Mouse (Mus musculus): ENCODE results near the gene Tubb5.

The Tubb5 gene

DNA sequence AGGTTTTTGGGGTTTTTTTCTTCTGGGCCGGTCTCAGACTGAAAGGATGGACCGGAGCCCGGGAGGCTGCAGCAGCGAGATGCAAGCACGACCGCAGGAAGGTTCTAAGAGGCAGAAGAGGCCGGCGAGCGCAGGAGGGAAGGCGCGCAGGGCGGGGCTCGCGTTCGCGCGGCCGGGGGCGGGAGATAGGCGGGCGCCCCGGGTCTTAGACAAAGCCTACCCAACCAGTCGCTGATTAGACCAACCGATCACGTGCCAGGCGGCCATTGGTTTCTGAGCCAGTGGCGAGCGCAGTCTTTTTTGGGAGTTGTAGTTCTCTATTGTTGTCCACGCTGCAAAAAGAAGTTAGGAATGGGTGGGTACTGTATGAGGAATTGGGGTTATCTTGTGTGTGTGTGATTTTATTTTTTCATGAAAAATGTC lies at the start of gene Tubb5:
Tubb5 (minus strand) TSS at position 185 of the 423 bp plus-strand sequence.
- peak; percentile 96 for DNase-seq

DNA sequence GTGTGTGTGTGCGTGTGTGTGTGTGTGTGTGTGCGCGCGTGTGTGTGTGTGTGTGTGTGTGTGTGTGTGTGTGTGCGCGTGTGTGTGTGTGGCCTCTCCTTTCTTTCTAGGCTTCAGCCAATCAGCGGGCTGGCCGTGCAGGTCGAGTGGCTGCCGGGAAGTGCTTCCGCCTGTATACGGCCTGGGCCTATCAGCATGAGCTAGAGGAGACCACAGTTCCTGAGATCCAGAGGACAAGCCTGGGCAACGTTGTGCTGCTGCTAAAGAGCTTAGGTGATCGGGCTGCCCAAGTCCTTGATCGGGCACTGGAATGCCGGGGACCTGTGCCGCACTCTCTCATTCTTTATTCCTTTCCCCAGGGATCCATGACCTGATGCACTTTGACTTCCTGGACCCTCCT lies 49.6 kb upstream of the Tubb5 start:
- DNase-seq = no peak

DNA sequence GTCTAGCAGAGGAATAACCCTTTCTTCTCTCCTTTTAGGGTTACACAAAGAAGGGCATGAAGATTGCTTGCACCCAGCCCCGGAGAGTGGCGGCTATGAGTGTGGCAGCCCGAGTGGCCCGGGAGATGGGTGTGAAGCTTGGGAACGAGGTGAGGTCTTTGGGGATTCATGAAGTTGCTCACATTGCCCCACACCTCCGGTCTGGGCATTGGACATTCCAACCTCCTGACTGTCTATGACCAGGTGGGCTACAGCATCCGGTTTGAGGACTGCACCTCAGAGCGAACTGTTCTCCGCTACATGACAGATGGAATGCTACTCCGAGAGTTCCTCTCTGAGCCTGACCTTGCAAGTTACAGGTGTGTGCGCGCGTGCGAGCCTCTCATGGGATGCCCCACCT lies 45.7 kb upstream of the Tubb5 start:
- no peak for DNase-seq

DNA sequence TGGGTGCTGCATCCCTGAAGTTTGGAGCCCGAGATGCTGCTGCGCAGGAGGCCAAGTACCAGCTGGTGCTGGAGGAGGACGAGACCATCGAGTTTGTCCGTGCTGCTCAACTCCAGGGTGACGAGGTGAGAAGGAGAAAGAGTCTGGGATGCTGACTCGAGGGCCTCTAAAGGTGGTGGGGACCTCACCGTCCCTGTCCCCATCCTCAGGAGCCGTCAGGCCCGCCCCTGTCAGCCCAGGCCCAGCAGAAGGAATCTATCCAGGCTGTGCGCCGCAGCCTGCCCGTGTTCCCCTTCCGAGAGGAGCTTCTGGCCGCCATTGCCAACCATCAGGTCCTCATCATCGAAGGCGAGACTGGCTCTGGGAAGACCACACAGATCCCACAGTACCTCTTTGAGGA lies 44.8 kb upstream of the Tubb5 start:
- DNase-seq = no peak

DNA sequence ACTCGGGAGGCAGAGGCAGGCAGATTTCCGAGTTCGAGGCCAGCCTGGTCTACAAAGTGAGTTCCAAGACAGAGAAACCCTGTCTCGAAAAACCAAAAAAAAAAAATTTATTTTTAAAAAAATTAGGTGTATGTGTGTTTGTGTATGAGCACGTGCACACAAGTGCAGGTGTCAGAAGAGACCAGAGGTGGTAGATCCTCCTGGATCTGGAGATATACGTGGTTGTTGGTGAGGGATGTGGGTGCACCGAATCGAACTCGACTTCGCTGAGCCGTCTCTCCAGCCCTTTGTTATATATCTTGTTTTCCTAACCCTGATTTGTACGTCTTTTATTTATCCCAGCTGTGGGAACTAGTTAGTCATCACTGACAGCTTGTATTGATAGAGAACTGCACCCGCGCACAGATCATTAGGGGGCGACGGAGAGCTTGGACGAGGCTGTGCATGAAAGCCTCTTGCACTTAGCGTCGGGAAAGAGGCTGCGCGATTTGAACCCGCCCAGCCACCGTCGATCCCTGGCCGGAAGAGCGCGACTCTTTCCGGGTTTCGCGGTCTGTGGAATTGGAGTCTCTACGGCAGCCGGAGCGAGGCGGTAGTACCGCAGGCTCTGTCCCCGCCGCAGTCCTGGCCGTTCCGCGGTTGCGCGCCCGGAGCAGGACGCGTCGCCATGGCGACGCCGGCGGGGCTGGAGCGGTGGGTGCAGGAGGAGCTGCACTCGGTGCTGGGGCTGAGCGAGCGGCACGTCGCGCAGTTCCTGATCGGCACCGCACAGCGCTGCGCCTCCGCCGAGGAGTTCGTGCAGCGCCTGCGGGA lies 41.3 kb upstream of the Tubb5 start, which contains the start of gene Dhx16:
Dhx16 (plus strand) TSS at position 575 of the 813 bp plus-strand sequence.
- DNase-seq = peak; percentile 95

DNA sequence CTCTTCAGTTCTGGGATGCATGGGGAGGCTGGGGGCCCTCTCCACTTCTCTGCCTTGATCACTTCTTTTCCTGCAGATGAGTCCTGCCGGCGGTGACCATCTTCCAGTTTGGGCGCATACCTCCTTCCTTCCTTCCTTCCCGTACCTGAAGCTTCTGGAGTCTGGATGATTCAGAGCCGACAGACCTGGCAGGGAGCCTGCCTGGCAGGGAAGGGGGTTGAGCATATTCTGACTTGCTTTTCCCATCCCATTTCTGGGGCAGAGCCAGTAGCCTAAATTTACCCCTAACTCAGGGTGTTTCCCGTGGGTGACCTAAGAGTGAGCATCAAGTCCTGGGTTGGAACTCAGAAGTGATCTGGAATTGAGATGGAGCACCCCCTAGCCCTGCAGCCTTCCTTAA lies 36.6 kb upstream of the Tubb5 start:
- DNase-seq = no peak

DNA sequence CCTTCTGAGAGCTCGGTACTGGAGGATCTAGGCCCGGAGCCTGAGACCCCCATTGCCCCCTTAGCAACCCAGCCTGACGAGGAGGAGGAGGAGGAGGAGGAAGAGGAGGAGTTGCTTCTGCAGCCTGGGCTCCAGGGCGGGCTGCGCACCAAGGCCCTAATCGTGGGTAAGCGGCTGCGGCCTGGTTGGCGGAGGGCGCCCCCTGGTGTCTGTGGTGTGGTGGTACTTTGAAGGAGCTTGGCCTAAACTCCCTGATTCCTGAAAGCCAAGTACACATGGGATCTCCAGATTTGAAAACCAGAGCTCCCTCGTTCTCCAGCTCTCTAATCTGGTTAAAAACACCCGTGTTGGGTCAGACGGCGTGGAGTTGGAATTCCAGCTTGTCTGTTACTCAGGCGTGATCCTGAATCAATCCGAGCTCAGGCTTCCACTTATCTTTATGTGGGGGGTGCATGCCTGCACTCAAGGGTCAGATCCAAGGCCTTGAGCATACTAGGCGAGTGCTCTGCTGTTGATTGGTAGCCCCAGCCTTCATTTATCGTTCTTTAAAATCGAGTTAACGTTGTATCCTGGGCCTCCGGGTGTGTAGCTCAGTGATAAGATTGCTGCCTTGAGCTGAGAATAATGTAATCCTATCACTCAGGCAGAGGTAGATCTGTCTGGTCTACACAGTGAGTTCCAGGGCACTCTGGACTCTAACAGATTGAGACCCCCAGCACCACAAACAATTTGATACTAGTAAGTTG lies 35.8 kb upstream of the Tubb5 start:
- DNase-seq = peak; percentile 91

DNA sequence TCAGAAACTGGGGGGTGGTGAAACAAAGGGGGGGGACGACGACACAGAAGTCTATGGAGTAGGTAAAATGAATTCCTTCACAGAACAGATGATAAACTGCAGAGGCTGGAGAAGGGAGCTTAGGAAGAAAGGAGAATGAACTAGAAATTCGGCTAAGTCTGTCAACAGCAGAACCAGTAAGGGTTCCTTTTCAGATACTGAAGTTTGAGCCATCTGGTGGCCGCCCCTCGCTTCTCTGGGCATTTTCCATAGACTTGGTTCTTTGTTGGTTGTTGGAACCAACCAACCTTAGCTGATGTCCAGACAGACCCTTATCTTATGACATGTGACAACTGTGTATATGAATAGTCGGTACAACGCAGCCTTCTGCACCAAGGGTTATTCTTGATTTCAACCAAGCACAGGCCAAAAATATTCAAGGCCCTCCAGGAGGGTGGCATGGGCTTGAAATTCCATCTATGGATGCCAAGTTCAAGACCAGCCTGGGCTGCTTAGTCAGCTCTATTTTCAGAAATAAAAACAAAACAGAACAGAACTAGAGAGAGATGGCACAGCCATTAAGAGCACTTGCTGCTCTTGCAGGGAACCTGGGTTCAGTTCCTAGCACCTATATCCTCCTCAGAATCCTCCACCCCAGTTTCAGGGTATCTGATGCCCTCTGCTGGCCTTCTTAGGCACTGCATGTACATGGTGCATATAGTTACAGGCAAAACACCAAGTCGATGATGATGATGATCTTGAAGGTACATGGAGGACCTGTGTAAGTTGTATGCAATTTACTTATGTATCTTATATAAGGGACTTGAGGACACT lies 33.0 kb upstream of the Tubb5 start:
- peak; percentile 58 for DNase-seq

DNA sequence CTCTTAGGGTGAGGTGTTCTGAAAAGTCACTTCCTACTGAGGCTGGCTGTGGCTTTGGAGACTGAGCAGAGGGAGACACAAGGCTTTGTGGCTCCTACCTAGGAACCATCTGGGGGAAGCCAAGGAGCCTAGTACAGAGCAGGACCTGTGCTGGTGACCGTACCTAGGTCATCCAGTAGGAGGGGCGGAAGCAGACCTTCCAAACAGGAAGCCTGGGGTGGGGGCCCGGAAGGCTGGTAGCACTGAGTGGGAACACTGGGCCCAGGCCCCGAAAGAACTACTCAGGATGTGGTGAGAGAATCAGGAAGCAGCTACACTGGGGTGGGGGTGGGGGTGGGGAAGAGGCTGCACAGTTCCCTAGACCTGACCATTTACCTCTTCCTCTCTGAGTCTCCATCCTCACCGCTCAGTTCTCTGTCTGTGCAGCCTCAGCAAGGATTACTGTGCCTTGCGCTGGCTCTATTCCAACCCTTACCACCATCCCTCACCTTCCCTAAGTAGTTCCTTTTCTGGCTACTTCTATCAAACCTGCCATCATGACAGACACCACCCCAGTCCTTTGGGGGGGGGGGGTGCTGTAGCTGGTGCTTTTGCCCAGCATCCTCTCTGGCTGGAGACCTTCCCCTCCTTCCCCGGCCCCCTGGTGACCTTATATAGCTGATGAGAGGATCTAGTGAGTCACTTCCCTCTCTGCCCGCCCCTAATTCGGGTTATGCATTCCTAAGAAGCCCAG lies 32.2 kb upstream of the Tubb5 start:
- peak; percentile 89 for DNase-seq

DNA sequence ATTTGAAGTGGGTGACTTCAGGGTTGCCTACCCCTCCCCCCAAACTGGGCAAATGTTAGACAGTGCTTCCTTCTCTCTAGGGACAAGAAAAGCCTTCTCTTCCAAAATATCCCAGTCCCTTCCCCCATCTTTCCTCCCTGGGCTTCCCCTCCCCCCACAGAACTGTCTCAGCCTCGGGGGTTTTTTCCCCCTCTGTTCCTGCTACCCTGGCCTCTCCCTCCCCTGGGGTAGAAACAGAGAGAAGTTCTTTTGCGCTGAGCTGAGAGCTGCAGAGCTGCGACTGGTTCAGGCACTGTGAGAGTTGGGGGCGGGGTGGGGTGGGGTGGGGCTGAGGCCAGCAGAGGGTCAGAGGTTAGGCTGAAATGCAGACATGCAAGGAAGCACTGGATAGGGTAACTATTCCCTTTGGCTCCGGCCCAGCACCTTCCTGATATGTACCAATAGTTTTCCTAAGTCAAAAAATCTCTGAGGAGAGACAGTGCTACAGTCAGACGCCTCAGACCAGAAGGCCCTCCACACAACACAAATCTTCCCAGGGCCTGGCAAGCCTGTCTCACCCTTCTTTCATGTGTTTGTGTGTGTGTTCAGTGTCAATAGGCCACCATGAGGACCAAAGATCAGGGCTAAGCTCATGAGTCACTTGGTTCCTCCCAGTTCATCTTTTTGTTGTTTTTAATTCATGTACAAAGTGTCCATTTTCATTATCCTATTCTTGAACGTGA lies 31.4 kb upstream of the Tubb5 start:
- DNase-seq = peak; percentile 64

DNA sequence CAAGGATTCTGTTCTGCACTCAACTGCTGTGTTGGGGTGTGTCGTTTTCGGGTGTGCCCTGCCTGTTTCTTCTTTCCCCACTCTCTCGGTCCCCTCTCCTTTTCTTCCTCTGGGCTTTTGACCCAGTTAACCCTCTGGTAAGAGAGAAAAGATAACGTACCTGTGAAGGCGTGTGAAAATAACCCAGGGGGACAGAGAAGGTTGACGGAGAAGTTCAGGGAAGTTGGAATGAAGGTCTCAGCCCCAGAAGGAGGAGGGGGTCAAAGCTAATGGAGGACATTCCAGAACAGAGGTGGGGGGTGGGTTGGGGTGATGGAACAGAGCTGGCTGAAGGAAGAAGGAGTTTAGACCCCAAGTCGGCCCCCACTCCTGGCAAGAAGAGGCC lies 30.8 kb upstream of the Tubb5 start:
- peak; percentile 39 for DNase-seq

DNA sequence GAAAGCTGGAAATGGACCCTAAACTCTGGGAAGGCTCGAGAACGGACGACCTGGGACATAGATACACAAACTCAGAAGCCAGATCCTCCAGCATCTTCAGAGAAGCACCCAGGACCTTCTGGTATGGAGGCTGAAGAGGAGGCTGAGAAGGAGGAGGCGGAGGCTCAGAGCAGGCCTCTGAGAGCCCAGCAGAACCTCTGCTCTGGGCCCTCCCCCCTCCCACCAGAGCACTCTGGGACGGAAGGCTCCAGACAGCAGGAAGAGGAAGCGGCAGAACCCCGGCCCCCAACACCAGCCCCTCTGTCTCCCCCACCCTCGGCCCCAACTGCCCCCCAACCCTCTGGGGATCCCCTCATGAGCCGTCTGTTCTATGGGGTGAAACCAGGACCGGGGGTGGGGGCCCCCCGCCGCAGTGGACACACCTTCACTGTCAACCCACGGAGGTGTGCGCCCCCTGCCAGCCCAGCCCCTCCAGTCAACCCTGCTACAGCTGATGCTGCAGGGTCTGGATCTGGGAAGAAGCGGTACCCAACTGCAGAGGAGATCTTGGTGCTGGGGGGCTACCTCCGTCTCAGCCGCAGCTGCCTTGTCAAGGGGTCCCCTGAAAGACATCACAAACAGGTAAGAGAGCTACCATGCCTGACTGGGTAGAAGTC lies 30.2 kb upstream of the Tubb5 start:
- DNase-seq = peak; percentile 73

DNA sequence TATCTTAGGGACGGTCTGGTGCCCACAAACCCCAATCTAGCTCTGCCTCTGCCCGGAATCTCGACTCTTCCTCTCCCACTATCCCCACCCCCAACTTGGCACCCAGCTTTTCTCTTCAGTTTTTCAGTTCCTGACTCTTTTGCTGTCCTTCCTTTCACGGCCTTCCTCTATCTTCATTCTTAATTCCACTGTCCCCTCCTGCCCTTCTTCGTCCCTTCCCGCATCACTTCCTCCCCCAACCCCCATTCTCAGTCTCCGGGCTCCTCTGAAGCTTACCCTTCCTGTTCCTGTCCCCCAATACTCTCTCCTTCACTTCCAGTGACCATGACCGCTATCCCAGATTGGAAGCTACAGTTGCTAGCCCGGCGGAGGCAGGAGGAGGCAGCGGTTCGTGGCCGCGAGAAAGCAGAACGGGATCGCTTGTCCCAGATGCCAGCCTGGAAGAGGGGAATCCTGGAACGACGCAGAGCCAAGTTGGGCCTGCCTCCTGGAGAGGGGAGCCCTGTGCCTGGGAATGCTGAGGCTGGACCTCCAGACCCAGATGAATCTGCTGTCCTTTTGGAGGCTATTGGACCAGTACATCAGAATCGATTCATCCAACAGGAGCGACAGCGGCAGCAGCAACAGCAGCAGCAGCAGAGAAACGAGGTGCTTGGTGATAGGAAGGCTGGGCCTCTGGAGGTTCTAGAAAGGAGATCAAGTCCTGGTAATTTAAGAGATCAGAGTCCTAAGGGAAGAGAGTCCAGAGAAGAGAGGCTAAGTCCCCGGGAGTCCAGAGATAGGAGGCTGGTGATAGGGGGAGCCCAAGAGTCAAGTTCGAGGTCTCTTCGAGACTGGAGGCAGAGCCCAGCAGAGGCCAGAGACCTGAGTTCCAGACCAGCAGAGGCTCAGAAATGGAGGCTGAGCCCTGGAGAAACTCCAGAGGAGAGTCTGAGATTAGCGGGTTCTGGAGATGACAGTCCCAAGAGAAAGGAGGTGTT lies 29.1 kb upstream of the Tubb5 start:
- DNase-seq = peak; percentile 71

DNA sequence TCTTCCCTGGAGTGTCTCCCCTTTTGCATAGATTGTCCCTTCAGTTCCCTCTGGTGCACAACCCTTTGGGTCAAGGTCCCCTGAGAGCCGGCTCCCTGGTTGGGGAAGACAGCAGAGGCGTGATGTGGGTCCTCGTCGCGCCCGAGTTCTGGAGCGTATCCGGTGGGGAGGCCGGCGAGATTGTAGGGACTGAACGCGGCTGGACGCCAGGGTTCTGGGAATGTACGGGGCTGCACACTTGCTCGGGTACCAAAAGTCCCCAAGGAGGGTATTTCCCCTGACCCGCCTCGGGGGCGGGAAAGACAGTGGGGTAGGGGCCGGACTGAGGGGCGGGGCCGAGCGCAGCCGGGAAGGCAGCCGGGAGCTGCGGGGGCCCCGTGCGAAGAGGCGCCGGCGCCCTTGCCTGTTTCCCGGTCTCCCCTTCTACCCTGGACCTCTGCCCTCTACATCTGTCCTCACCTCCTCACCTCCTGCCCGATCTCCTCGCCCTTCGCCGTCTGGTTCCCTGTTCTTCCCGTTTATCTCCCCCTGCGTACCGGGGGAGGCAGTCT lies 28.2 kb upstream of the Tubb5 start:
- DNase-seq = peak; percentile 63

DNA sequence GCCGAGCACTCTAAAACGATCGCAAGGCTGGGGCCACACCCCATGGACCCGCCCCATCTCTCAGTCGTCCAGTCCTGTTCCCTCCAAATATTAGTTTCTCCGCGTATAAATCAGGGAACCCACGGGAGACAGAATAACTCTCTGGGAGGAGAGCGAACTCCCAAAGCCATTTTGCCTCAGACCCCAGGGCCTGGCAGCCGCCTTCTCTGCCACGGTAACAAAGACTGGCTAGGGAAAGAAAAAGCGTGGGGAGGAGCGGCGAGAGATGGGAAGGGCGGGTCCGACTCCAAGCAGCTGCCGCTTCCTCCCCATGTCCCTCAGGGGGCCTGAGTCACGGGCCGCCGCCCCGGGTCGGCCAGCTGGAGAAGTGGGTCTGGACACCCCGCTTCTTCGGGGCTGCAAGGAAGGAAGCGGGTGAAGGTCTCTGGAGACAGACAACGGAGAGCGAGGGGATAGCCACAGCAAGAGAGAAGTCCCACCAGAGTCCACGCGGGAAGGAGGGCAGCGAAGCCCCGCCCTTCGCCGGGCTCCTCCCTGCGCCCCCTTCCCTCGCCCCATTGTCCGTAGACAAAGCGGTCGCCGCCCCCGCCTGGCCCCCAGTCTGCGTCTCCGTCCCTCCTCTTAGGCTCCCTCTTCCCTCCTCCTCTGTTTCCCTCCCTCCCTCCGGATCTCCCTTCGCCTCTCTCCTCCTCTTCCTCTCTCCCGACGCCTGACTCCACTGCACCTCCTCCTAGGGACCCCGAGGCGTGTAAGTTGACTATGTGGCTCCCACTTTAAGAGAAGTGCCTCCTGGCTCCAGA lies 27.6 kb upstream of the Tubb5 start, which contains the start of gene Ppp1r18:
Ppp1r18 (plus strand) TSS at position 113 of the 800 bp plus-strand sequence.
- DNase-seq = peak; percentile 50

DNA sequence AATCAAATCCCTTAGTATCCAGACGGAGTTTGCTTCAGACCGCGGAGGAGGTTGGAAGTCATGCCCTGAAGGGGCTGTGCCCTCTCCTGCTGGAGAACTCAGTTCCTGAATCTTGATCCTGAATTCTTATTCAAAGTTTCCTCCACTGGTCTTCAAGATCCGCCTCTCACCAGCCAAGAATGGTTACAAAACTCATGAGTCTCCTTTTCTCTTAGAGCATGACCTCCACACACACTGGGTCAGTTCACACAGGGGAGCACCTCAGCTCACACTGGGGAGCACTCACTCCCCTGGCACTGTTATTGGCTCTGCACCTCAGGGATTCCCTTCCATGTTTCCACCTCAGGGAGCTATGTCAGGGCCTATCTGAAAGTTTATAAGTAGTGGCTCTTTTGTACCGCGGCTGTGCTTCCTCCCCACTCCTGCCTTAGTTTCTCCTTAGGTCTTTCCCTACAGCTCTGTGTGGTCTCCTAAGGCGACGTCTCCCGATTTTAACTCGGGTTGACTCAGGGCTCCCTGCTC lies 26.8 kb upstream of the Tubb5 start:
- DNase-seq = no peak

DNA sequence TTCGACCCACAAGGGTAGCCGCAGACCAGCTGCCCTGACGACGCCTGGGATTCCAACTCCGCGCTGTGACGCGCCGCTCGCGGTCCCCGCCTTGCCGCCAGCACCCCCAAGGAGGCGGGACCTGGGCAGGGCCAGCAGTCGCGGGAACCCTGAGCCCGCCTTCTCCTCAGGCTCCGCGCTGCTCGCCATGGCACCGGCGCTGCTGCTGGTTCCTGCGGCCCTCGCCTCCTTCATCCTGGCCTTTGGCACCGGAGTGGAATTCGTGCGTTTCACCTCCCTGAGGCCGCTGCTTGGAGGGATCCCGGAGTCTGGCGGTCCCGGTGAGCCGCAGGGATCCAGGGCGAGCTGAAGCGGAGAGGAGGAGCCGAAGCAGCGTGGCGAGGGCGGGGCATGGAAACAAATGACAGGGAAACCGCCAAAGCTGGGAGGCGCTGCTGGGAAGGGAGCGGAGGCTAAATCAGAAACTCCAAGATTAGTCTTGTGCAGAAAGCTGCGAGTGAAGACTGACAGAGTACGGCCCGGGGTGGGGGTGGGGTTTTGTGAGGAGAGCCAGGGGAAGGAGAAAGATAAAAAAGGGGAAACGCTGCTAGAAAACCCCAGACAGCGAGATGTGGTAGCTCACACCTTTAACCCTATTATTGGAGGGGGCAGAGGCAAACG lies 23.2 kb upstream of the Tubb5 start, which contains the start of gene Nrm:
Nrm (plus strand) TSS at position 121 of the 660 bp plus-strand sequence.
- DNase-seq = peak; percentile 88

DNA sequence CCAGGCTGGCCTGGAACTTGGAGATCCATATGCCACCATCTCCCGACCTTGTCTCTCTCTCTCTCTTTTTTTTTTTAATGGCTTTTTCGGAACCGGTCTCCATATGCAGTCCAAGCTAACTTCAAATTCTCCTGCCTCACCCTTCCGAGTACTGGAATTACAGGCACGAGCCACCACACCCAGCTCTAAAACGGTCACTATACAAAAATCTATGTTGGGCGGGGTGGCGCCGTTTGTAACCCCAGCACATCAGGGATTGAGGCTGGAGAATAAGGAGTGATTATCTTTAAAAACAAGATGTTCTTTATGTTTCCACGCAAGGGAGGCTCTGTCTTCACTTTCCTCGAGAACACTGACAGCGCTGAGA lies 22.7 kb upstream of the Tubb5 start:
- DNase-seq = no peak
